Mouse (Mus musculus) cerebellum, adult 9-11 months (tissue): ENCODE results near the gene Hivep3.

Experiments
- DNase-seq: peaks from one replicate; pipeline ENCODE4 v3.0.0; 2022

Hivep3 gene

GRCm38 (mm10) chr4:119979918-119980317 is 246.3 kb downstream of the Hivep3 start:
- DNase-seq, result no peak

- no peak for DNase-seq
Measured at GRCm38 (mm10) chr4:119981047-119981720, 247.6 kb downstream of the Hivep3 start.

- peak; percentile 61 for DNase-seq
Measured at GRCm38 (mm10) chr4:119986065-119986464, 252.5 kb downstream of the Hivep3 start.

- DNase-seq, result peak; percentile 94
Measured at GRCm38 (mm10) chr4:119986580-119987291, 253.2 kb downstream of the Hivep3 start.

GRCm38 (mm10) chr4:119987376-119988087 is 253.9 kb downstream of the Hivep3 start:
- DNase-seq, result peak; percentile 46

GRCm38 (mm10) chr4:119989031-119989693 is 255.6 kb downstream of the Hivep3 start:
- DNase-seq, result no peak

GRCm38 (mm10) chr4:119990346-119990745 is 256.8 kb downstream of the Hivep3 start:
- no peak for DNase-seq

GRCm38 (mm10) chr4:119990841-119991240 is 257.3 kb downstream of the Hivep3 start:
- DNase-seq, result no peak

- DNase-seq, result no peak
Measured at GRCm38 (mm10) chr4:119991758-119992157, 258.2 kb downstream of the Hivep3 start.

- DNase-seq, result no peak
Measured at GRCm38 (mm10) chr4:119996377-119996776, 262.8 kb downstream of the Hivep3 start.

GRCm38 (mm10) chr4:119997351-119997750 is 263.8 kb downstream of the Hivep3 start:
- DNase-seq, result no peak

GRCm38 (mm10) chr4:119998911-119999310 is 265.3 kb downstream of the Hivep3 start:
- DNase-seq, result peak; percentile 60

- DNase-seq, result no peak
Measured at GRCm38 (mm10) chr4:120000881-120001280, 267.3 kb downstream of the Hivep3 start.

GRCm38 (mm10) chr4:120003006-120003405 is 269.4 kb downstream of the Hivep3 start:
- no peak for DNase-seq

- no peak for DNase-seq
Measured at GRCm38 (mm10) chr4:120006046-120006445, 272.5 kb downstream of the Hivep3 start.

GRCm38 (mm10) chr4:120007889-120008288 is 274.3 kb downstream of the Hivep3 start:
- no peak for DNase-seq

GRCm38 (mm10) chr4:120009151-120009550 is 275.6 kb downstream of the Hivep3 start:
- no peak for DNase-seq

- no peak for DNase-seq
Measured at GRCm38 (mm10) chr4:120011788-120012187, 278.2 kb downstream of the Hivep3 start.

- no peak for DNase-seq
Measured at GRCm38 (mm10) chr4:120012891-120013290, 279.3 kb downstream of the Hivep3 start.

GRCm38 (mm10) chr4:120018426-120018825 is 284.8 kb downstream of the Hivep3 start:
- DNase-seq, result peak; percentile 46

GRCm38 (mm10) chr4:120022392-120022791 is 288.8 kb downstream of the Hivep3 start:
- no peak for DNase-seq

- no peak for DNase-seq
Measured at GRCm38 (mm10) chr4:120023221-120023840, 289.7 kb downstream of the Hivep3 start.

- DNase-seq, result peak; percentile 56
Measured at GRCm38 (mm10) chr4:120024071-120024470, 290.5 kb downstream of the Hivep3 start.
